Mouse (Mus musculus) megakaryocyte progenitor cell, adult 5-6 weeks (primary cell): ENCODE data around the gene Baiap2. TPM values are rescaled to one million over a fixed set of nuclear protein-coding genes. Genes with fewer than 3 reads are reported as not detected.

ENCODE experiments used
- ATAC-seq: replicated peaks from 2 replicates; pipeline ENCODE4 v1.8.0; 2016; ENCODE audit warnings: mild to moderate bottlenecking, moderate TSS enrichment, inconsistent platforms; ENCODE audit not compliant: poor library complexity
- total RNA-seq, 2 experiments: library from RNA; stranded (forward) in 1 of 2; stranded (reverse) in 1 of 2; fragments of 157-497, 149-512 nt in 1 of 2; fragments of 200-1000 nt in 1 of 2; gene quantifications; 2 replicates each; pipeline versions ENCODE4 v1.2.3 to v1.2.4; 2015 to 2017

Baiap2 gene
- total RNA-seq, 2 experiments from 2014 or later, result 4.4 to 5.5 TPM

DNA sequence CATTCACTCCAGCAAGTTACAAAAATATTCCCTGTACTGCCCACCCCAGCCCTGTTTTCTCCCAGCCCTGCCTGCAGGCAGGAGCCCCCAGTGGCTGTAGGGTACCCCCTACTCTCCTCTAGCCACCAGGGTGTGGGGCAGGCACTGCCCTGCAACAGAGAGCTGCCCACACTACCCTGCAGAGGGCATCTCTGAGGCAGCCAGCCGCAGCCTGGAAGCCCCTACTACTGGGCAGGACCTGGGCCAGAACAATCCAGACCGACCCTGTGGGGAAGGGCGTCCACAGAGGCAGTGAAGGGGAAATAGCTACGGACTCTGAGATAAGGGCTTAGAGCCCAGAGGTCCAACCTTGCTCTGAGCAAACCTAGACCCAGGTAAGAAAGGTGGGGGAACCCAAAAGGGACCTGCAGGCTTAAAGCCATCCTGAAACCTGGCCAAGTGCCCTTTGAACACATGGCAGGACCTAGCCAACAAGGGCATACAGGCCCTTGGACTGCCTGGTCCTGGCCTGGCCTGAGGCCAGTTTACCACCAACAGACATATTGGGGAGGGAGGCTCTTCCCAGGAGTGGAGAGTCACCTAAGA, 65.0 kb downstream of the Baiap2 start:
- ATAC-seq, result no peak

DNA sequence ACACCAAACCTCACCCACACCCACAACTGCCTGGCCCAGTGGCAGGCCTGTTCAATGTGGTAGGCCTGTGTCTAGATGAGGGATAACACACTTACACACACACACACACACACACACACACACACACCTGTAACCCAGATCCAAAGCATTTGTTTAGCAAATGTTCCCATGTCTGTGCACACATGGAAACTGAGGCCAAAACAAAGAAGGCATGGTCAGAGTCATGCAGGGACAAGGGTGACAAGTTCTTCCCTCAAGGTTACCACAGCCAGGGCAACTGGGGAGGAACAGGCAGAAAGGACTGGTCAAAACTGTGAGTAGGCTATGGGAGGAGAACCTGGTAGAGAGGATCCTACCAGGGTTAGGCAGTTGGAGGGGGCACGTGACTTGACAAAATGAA, 65.9 kb downstream of the Baiap2 start:
- ATAC-seq, result no peak

DNA sequence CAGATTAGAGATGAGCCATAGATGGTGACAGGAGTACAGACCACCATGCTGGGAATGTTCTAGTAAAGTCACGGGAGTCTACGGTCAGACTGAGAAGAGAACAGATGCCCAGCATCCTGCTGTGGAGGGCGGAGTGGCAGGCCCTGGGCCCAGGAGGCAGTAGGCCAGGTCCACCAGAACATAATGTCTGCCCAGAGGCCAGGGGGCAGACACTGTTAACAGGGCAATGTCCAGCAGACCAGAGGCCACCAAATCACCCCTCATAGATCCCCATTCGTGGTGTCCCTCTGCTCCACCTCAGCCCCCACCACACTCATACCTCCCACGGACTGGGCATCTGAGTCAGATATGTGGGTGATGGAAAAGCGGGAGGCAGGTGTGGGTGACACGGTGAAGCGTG, 66.4 kb downstream of the Baiap2 start:
- no peak for ATAC-seq

DNA sequence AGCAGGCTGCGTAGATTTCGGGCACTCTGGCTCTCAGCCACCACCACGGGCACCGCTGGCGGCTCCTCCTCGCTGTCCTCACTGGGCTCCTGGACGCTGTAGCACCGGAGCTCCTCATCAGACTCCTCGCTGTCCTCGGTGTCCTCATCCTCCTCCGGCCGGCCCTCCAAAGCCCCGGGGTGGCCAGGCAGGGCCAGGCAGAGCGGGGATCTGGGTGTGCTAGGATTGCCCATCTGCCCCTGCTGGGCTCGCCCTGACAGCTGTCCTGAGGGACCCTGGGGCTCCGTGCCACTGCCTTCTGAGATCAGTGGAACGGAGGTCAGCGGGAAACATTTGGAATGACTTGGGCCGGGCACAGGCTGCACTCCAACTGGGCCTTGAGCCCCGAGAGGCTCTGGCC, 67.4 kb downstream of the Baiap2 start:
- no peak for ATAC-seq

DNA sequence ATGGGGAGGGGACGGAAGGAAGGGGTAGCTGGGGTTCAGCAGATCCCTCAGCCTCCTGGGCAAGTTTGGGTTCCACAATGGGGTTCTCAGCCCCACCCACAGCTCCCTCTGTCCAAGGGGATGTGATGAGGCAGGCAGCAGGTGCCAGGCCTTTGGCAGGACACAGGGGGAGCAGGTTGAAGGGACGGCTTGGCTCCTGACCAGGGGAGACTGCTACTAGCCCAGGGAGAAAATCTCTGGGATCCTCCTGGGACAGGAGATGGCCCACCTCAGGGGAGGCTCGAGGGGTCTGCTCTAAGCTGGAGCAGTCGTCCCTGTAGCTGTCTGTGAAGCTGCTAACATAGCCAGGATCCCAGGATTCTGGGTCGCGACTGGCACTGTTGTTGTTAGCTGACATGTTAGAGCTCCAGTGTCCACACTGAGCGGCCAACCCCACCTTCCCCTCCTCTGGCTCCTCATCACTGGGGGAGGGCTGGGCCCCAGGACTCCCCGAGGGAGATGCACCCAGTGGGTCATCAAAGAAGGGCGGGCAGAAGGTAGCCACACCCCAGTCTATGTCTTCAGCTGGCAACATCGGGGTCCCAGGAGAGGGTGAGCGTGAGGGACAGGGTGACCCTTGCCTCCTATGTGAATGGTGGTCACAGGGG, 68.7 kb downstream of the Baiap2 start:
- no peak for ATAC-seq

DNA sequence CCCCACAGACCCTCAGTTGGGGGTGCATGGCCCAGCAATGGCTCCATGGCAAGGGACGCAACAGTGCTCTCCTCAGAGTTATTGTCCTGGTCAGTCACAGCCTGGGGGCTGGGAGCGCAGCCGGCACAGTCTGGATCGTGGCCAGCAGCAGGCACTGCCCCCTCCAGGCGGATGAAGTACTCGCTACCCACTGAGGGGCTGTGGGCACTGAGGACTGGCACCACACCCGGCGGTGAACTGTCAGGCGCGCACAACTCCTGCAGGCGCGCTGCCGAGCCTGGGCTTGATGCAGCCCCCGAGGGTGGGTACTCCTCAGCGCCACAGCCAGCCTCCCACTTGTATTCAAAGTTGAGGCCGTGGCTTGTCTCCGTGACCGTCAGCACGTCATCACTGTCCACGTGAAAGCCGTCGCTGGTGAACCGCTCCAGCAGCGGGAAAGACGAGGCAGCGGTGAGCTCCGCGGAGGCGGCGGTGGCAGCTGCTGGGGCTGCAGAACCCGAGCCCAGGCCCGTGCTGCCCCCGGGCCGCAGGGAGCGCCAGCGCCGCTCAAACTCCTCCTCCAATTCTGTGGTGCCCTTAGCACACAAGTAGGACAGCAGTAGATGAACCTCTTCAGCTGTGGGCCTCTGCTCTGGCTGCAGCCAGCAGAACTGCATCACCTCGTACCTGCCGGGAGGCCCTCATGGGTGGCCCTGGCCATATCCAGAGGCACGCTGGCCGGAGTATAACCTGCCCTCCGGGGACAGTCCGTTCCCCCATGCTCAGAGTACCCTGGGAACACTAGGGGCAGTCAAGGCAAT, 69.4 kb downstream of the Baiap2 start:
- no peak for ATAC-seq

DNA sequence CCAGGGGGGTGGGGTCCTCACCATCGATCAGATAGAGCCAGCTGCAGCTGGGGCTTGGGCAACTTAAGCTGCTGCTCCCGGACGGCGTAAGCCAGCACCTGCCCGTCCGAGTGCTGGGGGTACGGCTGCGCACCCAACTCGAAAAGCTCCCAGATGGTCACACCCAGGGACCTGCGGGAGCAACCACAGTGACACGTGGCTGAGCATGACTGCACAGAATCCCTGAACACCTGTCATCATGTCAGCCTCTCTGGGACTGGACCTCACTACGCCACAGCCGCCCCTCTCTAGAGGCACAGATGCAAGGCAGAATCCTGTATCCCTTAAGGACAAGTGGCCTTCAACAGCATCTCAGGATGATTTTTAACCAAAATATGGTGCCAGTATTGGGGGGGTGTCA, 70.1 kb downstream of the Baiap2 start:
- ATAC-seq, result no peak

DNA sequence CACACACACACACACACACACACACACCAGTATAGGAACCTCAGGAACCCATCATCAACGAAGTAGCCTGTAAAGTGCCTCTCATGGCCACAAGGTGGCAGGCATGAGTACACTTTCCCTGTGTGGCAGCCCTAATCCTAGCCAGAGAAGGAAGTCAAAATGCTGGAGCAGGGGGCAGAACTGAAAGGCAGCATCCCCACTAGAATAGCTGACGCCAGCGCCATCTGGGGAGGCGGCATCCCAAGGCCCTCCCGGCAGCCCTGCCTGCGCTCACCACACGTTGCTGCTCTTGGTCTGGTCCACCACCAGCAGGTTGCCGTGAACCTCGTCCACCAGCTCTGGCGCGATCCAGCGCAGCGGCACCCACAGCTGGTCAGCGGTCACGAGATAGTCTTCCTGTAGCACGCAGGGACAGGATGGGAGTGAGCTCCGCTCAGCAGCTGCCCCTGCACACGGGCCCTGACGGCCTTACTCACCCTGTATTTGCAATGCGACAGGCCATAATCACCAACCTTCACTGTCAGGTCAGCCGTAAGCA, 70.7 kb downstream of the Baiap2 start:
- peak; percentile 89 for ATAC-seq

DNA sequence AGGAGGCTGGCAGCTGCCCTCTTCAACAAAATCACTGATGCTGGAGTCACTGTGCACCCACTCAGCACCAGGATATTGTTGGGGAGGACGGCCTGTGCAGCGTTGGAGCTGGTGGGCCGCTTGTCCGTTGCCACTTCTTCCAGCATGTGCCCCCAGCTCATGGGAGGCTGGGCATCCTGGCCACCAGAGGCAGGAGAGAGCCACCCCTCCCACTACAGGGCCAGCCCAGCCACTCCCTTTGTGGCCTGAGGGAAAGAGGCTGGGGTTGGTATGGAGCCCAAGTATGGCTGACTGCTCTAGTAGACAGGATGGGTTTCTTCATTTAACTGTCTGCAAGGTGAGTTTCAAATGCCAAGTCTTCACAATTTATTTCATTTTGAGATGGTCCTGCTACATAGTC, 72.2 kb downstream of the Baiap2 start:
- ATAC-seq, result no peak

DNA sequence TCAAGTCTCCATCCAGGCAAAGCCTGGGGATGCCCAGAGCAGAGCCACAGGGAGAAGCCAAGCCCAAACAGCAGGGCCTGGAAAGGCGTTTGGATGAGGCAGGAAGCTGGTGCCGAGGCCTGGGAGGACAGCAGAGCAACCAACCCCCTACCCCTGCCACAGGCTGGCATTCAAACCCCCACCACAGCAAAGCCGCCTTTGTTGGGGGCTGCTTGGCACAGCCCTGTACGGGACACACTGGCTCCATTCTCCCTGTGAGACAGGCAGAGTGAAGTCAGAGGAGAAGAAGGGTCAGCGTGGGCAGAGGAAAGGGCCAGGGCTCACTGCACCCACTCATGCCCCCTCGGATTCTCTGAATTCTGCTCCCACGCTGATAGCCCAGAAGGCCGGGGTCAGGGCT, 74.4 kb downstream of the Baiap2 start:
- ATAC-seq, result no peak

DNA sequence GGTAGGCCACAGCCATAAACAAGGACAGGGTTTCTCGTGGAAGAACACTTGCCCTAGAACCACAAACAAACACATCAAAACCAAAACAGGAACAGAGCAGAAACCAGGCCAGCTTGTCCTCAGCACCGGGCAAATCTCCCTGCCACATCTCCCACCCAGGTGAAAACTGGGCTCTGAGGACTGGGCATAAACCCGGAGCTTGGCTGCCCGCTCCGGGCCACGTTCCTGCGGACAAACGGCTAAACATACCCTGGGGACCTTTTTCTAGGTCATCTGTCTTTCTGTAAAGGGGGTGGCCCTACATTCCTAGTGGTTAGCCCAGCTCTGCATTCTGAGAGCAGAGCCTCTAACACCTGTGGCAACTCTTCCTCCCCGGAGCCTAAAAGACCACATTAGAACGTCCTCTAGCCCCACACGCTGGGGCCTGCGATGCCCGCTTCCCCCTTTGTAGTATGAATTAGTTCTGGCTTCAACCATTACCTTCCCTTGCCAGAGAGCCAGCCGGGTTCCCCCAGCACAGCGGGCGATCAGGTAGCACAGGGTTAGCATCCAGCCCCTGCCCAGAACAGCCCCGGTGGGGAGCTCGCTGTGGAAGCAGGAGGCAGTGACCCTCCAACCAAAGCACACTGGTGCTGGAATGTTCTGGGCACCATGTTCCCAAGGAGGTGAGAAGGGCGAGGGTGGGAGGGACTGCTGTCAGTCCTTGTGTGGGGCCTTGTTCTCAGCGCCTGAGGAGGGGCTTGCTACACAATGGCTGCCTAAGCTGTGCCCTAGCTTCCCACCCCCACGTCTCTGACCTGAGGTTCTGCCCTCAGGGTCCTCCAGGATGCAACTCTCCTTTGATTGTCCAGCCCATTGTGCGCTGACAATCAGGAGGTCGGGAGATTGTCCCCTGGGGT, 77.2 kb downstream of the Baiap2 start:
- ATAC-seq, result no peak

DNA sequence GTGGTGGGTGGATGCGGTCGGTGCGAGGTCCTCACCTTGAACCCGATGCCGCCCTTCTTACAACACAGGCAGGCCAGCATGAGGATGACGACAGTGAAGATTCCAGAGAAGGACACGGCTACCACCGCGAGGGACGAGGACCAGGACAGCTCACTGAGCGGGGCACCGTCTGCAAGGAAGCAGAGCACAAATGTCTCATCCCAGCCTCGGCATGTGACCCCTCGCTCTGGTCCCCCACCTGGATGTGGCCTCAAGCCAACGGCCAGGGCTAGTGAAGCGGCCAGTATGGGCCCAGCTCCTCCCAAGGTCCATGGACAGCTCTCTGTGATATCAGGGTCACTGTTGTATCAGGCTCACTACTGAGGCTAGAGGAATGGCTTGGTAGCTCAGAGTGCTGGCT, 78.8 kb downstream of the Baiap2 start:
- ATAC-seq, result no peak

DNA sequence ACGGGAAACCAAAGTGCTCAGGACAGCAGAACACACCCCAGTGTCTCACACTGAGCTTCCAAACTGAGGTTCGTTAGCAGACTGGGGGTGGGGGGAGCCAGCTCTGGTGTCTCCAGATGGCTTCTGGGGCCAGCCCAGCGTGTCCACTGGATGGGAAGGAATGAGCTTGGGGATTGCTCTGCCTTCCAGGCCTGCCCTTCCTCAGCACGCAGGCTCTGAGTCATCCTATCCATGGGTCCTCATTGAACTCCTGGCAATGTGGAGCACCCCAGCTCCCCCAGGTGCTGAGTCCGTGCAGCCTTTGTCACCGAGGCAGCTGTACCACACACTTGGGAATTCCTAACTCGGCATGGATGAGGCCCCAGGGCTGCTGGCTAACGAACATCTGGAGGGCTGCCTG, 79.7 kb downstream of the Baiap2 start:
- ATAC-seq, result no peak

DNA sequence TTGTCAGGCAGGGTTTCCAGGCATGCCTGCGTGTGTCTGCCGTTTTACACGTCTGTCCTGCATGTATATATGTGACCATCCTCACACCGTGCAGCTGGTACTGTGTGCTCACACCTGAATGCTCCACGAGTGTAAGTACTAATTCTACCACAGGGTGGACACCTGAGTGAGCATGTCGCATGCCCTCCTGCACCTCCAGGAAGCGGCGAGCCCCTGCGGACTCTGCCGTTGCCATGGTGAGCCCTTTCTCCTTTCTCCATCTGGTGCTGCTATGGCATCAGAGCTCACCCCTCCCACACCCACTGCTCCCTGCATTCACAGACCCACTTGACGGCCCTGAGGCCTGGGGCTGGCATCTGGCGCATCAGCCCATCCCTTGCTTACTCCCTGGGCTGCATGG, 80.3 kb downstream of the Baiap2 start:
- no peak for ATAC-seq

DNA sequence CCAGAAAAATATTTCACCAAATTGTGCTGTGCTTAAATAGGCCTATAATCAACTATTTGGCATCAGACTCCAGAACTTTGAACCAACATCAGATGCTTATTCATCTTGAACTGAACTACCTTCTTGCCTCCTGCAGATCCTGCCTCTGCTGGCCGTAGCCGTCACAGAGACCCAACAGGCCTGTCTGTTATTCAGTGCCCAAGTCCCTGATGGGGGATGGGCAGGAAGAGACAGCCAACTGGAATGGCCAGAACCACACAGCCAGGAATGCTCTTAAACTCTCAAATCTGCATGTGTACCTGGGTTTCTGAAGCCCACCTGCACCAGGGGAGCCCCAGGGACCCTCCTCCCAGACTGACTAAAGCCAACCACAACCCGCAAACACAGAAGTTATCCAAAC, 84.4 kb downstream of the Baiap2 start:
- no peak for ATAC-seq

DNA sequence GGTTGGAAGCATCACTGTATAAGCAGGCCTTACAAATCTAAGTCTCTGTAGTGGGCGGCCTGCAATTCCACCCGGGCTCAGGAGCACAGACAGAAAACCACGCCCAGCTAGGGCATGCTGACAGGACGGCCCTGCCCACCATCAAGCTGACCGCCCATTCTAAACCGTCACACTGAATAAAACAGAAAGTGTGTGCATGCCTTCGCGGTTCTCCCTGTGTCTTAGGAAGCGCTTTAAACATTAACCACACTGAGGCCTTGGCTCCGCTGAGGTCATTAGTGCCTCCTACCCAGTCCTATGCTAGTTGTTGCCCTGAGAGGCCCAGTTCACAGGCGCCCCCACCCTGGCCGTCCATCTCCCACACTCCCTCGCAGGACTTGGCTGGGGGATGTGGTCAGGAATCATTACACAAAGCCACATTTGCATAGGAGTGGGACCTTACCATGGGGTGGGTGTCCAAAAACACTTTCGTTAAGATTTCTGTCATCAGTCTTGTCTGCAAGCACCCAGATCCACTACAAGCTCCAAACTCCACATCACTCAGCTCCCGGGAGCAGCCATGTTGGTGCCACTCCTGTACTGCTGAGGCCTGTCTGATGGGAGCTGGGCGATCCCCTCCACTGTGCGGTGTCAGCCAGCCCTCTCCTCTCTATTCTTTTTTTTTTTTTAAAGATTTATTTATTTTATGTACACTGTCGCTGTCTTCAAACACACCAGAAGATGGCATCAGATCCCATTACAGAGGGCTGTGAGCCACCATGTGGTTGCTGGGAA, 85.9 kb downstream of the Baiap2 start:
- ATAC-seq, result no peak

DNA sequence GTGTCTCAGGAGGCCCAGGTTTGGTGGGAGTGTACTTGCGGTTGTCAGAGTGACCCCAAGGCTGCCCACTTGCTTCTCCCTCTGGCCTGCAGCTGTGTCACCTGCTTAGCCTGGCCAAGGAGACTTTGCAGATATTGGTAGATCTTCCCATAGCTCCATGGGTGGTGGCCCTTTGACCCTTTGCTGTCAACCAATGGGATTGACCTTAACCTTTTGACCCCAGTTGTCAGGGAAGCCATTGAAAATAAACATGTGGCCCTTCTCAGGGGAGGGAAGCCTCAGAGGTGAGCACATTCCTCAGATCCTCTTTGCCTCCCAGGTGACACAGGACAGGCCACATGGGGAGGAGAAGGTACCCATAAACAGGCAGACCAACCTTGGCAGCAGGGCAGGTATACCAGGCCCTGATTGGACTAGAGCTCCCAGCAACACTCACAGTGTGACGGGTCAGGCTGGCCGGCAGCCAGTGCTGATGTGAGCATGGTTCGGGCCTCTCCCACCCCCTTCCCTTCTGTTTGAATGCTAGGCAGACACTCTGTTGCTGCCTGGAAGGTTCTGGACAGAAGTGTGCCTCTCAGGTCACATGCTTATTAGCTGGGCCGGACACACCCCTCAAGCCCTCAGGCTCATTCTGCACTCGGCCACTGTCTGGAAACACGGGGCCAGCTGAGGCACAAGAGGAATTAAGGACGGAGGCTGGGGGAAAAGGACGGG, 87.0 kb downstream of the Baiap2 start:
- ATAC-seq, result no peak

DNA sequence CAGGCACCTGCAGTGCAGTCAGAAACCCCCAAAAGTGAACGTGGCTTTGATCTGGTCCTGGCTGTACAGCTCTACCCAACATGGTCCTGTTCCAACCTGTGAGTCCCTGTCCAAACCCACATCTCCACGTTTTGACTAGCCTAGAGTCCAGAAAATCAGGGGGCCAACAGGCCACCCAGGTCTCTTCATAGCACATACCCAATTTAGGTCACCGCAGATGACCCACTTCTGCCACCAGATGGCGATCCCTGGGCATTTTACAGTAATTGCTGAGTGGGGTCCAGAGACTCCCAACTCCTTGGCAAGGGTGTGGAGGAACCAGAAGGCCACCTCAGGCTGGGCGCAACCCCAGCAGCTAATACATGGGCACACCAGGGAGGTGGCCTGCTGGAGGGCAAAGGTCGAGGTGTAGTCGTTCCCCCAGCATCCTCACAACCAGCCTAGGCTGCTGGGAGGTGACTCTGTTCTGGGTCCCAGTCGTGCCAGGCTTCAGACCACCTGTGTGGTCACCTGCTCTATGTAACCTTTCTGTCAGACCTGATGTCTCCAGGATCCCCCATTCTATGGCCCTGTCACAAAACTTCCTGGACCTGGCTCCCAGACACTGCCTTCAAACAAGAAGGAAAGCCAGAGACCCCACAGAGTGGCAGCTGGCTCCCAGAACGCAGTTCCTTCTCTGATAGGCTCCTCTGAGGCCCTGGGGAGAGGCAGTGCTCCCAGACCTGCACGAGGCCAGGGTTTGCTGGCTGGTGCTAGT, 87.8 kb downstream of the Baiap2 start:
- peak; percentile 49 for ATAC-seq

DNA sequence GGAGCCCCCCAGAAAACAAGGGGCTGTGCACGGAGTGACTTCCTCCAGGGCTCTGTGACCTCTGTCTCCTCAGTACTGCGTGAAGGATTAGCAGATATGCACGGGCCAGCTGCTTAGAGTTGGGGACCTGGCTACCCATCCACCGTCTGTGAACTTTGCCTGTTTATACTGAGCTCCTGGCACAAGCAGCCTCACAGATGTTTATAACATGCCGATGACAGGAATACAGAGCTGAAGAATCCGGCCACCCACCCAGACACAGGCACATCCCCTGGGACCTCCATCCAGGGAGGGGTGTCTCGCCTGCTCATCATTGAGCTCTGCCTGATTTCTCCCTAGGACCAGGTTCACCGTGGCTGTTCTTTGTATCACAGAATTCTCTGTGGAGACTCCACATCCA, 89.5 kb downstream of the Baiap2 start:
- no peak for ATAC-seq
